Mouse (Mus musculus) kidney, adult 2 months (tissue): ENCODE data around the gene Ncapg.
"Not testable (repeated sequence)": the region's sequence is repeated elsewhere in the genome, so short reads cannot be mapped to it uniquely, and the experiment has no call there.

Experiments used
- CTCF ChIP-seq: fragments of 200-500 bp; conservative IDR thresholded peaks from 2 replicates; pipeline ENCODE4 v1.5.1; 2011; ENCODE audit warnings: low read depth, mild to moderate bottlenecking, control low read depth, low read length, moderate library complexity, mixed read lengths; ENCODE audit not compliant: insufficient read depth, insufficient read length
- POLR2A ChIP-seq: fragments of 200-500 bp; IDR thresholded peaks from one replicate; pipeline ENCODE4 v1.6.1; 2011; ENCODE audit warnings: low read depth, low read length, control low read depth

GRCm38 (mm10) chr5:45658406-45658805, 11.3 kb upstream of the Ncapg start:
- TF ChIP-seq CTCF, POLR2A: not testable (repeated sequence)
